Mouse (Mus musculus) embryonic fibroblast, embryonic 13.5 days (primary cell): ENCODE results near the gene Apba1.

Source experiments
- CTCF ChIP-seq: IDR thresholded peaks from 2 replicates; pipeline ENCODE4 v1.5.1; 2011; ENCODE audit warnings: mild to moderate bottlenecking, control low read depth, low read length, moderate library complexity, borderline replicate concordance; ENCODE audit not compliant: insufficient read depth
- POLR2A ChIP-seq: IDR thresholded peaks from 2 replicates; pipeline ENCODE4 v1.6.1; 2011; ENCODE audit warnings: low read depth, mild to moderate bottlenecking, control low read depth, low read length, moderate library complexity

DNA sequence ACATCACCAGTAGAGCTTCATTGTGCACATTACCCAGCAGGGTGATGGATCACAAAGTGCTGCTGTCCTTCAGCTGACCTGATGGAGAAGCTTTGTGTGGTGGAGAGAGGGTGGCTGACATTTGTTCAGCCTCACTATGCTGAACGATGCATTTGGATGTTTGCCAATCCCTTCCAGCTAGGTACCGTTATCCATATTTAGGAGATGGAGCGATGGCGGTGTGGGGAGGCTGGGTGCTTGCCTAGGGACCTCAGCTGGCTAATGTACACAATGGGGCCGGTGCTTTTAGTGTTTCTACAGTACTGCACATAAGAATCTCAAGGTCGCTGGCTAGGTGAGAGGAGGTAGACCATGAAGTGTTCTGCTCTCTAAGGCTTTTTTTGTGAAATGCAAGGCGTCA lies 72.1 kb downstream of the Apba1 start:
- TF ChIP-seq POLR2A = no peak
- TF ChIP-seq CTCF = no peak
